Mouse (Mus musculus): ENCODE measurements around the gene Arl4c. TPM values are rescaled to one million over a fixed set of nuclear protein-coding genes. Genes with fewer than 3 reads are reported as not detected.

Gene Arl4c
- polyA plus RNA-seq, 1 experiment from 2014 or later: 13.7 TPM

DNA sequence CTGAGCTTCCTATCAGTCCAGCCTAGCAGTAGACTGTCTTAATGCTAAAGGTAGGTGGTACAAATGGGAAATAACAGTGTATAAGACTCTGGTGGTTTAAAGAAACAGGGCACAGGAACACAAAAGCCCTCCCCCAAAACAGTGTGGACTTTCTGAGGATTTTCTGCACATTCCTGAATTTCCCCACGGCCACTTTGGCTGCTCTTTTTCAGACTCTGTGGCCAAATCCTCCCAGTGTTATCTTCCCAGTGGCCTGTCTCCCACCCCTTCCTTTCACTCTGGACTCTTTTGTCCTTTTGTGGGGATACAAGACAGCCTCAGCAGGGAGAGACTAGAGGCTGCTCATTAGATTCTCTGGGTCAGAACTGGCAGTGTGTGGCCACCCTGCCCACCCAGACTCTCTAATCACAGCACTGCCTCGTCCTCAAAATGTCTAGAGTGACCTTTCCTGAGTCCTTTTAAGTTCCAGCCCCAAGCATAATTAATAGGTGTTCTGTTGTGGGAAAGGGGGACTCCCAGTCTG lies 72.0 kb downstream of the Arl4c start:
- H3K27me3 ChIP-seq (ENCODE audit: control insufficient read depth, insufficient read depth, low read length): no peaks in the 10 kb centered on the region
- H3K4me1 ChIP-seq (ENCODE audit: control insufficient read depth, insufficient read depth, low read length): no peaks in the 10 kb centered on the region
- H3K36me3 ChIP-seq (ENCODE audit: control insufficient read depth, insufficient read depth, low read length): no peaks in the 10 kb centered on the region
- no peaks in the 10 kb centered on the region for H3K9me3 ChIP-seq (ENCODE audit: control insufficient read depth, low read length)
- no peak overlapping the region for H3K4me3 ChIP-seq (ENCODE audit: low read length)
- no peak overlapping the region for H3K9ac ChIP-seq (ENCODE audit: low read depth, low read length)
- H3K27ac ChIP-seq (ENCODE audit: low read depth, low read length): no peak overlapping the region
- ATAC-seq (ENCODE audit: low FRiP score, low TSS enrichment): no peak
- H3K4me2 ChIP-seq (replicated peaks; ENCODE audit: low read depth, low read length): no peak overlapping the region
- 65% methylated on average over 2 of the region's 2 CpGs for WGBS

DNA sequence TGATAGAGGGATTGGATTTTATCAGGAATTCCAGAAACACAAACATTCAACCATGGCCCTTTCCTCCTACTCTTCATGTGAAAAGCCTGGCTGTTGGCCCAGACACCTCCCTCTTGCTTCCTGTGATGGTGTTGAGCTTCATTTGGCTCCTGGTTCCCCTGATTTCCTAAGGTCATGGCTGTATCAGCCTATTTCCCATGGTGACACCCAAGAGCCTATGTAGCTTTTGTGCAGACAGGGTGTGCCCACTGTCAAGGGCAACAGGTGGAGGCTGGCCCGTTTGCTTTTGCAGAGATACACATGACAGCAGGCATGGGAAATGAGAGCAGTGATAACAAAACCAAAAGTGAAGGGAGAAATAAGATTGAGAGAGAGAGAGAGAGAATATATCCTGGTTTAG lies 76.8 kb downstream of the Arl4c start:
- Histone ChIP-seq H3K4me3 (ENCODE audit: low read length) (no peak overlapping the region), H3K9me3 (ENCODE audit: control insufficient read depth, low read length) (no peaks in the 10 kb centered on the region), H3K27ac (ENCODE audit: low read depth, low read length) (no peak overlapping the region; the same call in 1 of the 2 replicates), H3K4me1 (ENCODE audit: control insufficient read depth, insufficient read depth, low read length) (no peaks in the 10 kb centered on the region), H3K9ac (ENCODE audit: low read depth, low read length) (no peak overlapping the region), H3K27me3 (ENCODE audit: control insufficient read depth, insufficient read depth, low read length) (no peaks in the 10 kb centered on the region), H3K4me2 (replicated peaks; ENCODE audit: low read depth, low read length) (no peak overlapping the region), H3K36me3 (ENCODE audit: control insufficient read depth, insufficient read depth, low read length) (no peaks in the 10 kb centered on the region)
- 87% methylated on average over 1 of the region's 1 CpGs for WGBS
- ATAC-seq (ENCODE audit: low FRiP score, low TSS enrichment): no peak

DNA sequence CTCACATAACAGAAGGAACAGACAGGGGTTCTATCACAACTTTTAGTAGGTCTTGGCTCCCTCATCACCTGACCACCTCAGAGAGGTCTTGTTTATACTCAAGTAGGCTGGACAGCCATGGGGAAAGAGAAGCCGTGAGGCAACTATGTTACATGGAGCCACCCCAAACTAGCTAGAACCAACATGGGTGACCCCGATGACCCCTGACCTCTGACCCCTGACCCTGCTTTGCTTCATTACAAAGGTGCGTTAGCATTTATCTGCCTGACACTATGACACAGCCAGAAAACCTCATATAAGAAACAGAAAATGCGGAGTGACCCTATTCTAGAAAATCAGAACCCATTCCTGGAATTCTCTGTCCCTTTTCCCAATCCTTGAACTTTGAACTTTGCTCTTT lies 77.6 kb downstream of the Arl4c start:
- no peak overlapping the region for H3K4me3 ChIP-seq (ENCODE audit: low read length)
- no peak overlapping the region for H3K9ac ChIP-seq (ENCODE audit: low read depth, low read length)
- 91% methylated on average over 4 of the region's 4 CpGs for WGBS
- ATAC-seq (ENCODE audit: low FRiP score, low TSS enrichment): no peak
- H3K4me1 ChIP-seq (ENCODE audit: control insufficient read depth, insufficient read depth, low read length): no peaks in the 10 kb centered on the region
- H3K27me3 ChIP-seq (ENCODE audit: control insufficient read depth, insufficient read depth, low read length): no peaks in the 10 kb centered on the region
- no peak overlapping the region for H3K27ac ChIP-seq (ENCODE audit: low read depth, low read length)
- no peaks in the 10 kb centered on the region for H3K9me3 ChIP-seq (ENCODE audit: control insufficient read depth, low read length)
- no peak overlapping the region for H3K4me2 ChIP-seq (replicated peaks; ENCODE audit: low read depth, low read length)
- H3K36me3 ChIP-seq (ENCODE audit: control insufficient read depth, insufficient read depth, low read length): no peaks in the 10 kb centered on the region

DNA sequence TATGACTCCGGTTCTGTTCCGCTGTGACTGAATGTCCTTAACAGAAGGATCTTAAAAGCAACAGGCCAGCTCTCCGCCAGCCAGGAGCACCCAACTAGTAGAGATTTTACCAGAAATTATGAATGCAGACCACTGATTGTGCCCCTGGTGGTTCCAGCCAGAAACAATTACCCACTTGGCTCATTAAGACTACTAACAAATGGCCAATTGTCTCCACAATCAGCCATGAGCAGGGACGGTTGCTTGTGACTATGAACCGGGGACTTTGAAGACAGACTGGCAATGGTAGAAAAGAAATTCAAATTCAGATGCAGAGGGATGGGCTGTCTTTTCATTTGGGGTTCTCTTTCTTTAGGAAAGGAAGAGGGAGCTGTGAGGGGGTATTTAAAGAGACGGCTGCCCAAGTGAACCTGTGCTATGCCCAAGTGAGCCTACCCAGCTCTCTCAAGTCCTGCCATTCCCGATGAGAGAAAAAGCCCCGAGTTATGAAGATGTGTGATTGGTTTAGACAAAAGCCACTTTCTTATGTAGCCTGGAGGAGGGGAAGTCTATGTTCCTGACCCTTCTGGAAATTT lies 78.4 kb downstream of the Arl4c start:
- H3K27ac ChIP-seq (ENCODE audit: low read depth, low read length): no peak overlapping the region

More for the DNA sequence above, 78.4 kb downstream of the Arl4c start:
- H3K4me1 ChIP-seq (ENCODE audit: control insufficient read depth, insufficient read depth, low read length): no peaks in the 10 kb centered on the region
- 77% methylated on average over 8 of the region's 8 CpGs for WGBS
- H3K27me3 ChIP-seq (ENCODE audit: control insufficient read depth, insufficient read depth, low read length): no peaks in the 10 kb centered on the region
- no peaks in the 10 kb centered on the region for H3K9me3 ChIP-seq (ENCODE audit: control insufficient read depth, low read length)
- H3K36me3 ChIP-seq (ENCODE audit: control insufficient read depth, insufficient read depth, low read length): no peaks in the 10 kb centered on the region
- no peak for ATAC-seq (ENCODE audit: low FRiP score, low TSS enrichment)
- no peak overlapping the region for H3K9ac ChIP-seq (ENCODE audit: low read depth, low read length)
- no peak overlapping the region for H3K4me3 ChIP-seq (ENCODE audit: low read length)
- no peak overlapping the region for H3K4me2 ChIP-seq (replicated peaks; ENCODE audit: low read depth, low read length)

Other genes with a start within 250 kb of the Arl4c start
- gene Glrp1, start 192.2 kb downstream of the Arl4c start, polyA plus RNA-seq (2014; fragmentation: Nextera tagmentation; extraction: Ambion mirVana): 0.11 TPM in 1 of 2 replicates, not detected in the other

Measured in kidney, embryonic 14.5 days (tissue).